Mouse (Mus musculus) erythroblast, embryonic 14.5 days (primary cell): ENCODE data around the gene 2010111I01Rik.

ENCODE experiments used
- GATA1 ChIP-seq: IDR thresholded peaks from 2 replicates; pipeline ENCODE4 v1.6.1; 2012; ENCODE audit warnings: low read length, inconsistent platforms, mixed read lengths
- TAL1 ChIP-seq: IDR thresholded peaks from 3 replicates; pipeline ENCODE4 v1.6.1; 2012; ENCODE audit warnings: low read length, inconsistent platforms, mixed read lengths

- TF ChIP-seq GATA1: no peak
- no peak for TF ChIP-seq TAL1
Measured at GRCm38 (mm10) chr13:63010345-63011090, 45.8 kb downstream of the 2010111I01Rik start.
